Mouse (Mus musculus) heart, adult 2 months (tissue): ENCODE measurements around the gene Kat8.

ENCODE experiments used
- CTCF ChIP-seq: fragments of 200-600 bp; IDR thresholded peaks from 2 replicates; pipeline ENCODE4 v1.8.1; 2022; ENCODE audit warnings: antibody characterized with exemption, mild to moderate bottlenecking, moderate library complexity
- EP300 ChIP-seq: fragments of 200-500 bp; IDR thresholded peaks from 2 replicates; pipeline ENCODE4 v1.6.1; 2011; ENCODE audit warnings: low read depth, low read length, control low read depth; ENCODE audit not compliant: insufficient read depth
- POLR2A ChIP-seq: fragments of 200-500 bp; IDR thresholded peaks from 2 replicates; pipeline ENCODE4 v1.6.1; 2011; ENCODE audit warnings: mild to moderate bottlenecking, low read depth, low read length, control low read depth; ENCODE audit not compliant: insufficient read depth

- TF ChIP-seq CTCF: no peak
- TF ChIP-seq EP300: no peak
- no peak for TF ChIP-seq POLR2A
These were observed 14.5 kb downstream of the Kat8 start for GRCm38 (mm10) chr7:127926846-127927245.
